Mouse (Mus musculus) midbrain, embryonic 13.5 days (tissue): ENCODE data around the gene Spata32. TPM values are rescaled to one million over a fixed set of nuclear protein-coding genes. Genes with fewer than 3 reads are reported as not detected.
A peak's percentile ranks its signal among the peaks of the same experiment; 100 is the strongest.
"Not testable (repeated sequence)": the region's sequence is repeated elsewhere in the genome, so short reads cannot be mapped to it uniquely, and the experiment has no call there.

Source experiments
- ATAC-seq: fragments of 200-750 bp; cut with Nextera tagmentation; 2 replicates; pipeline ENCODE4 v1.8.0; 2017; ENCODE audit warnings: mild to moderate bottlenecking, moderate TSS enrichment, moderate library complexity
- H3K27ac ChIP-seq: fragments of 300-500 bp; sonication (generic); 2 replicates; pipeline ENCODE4 v1.5.1; 2015; ENCODE audit warnings: inconsistent platforms, mild to moderate bottlenecking, moderate library complexity
- H3K27me3 ChIP-seq: fragments of 300-500 bp; sonication (generic); 2 replicates; pipeline ENCODE4 v1.6.1; 2015; ENCODE audit warnings: mild to moderate bottlenecking, inconsistent platforms
- H3K36me3 ChIP-seq: fragments of 300-500 bp; sonication (generic); 2 replicates; pipeline ENCODE4 v1.6.1; 2015; ENCODE audit warnings: mild to moderate bottlenecking, inconsistent platforms
- H3K4me1 ChIP-seq: fragments of 300-500 bp; sonication (generic); replicated peaks from 2 replicates; pipeline ENCODE4 v1.6.1; 2015; ENCODE audit warnings: inconsistent platforms
- H3K4me2 ChIP-seq: fragments of 300-500 bp; sonication (generic); replicated peaks from 2 replicates; pipeline ENCODE4 v1.6.1; 2015; ENCODE audit warnings: moderate library complexity, mild to moderate bottlenecking, inconsistent platforms
- H3K4me3 ChIP-seq: fragments of 300-500 bp; sonication (generic); replicated peaks from 2 replicates; pipeline ENCODE4 v1.5.1; 2015; ENCODE audit warnings: mild to moderate bottlenecking, inconsistent platforms
- H3K9ac ChIP-seq: fragments of 300-500 bp; sonication (generic); replicated peaks from 2 replicates; pipeline ENCODE4 v1.6.1; 2015; ENCODE audit warnings: mild to moderate bottlenecking, inconsistent platforms
- H3K9me3 ChIP-seq: fragments of 300-500 bp; sonication (generic); 2 replicates; pipeline ENCODE4 v1.6.1; 2016; ENCODE audit warnings: mild to moderate bottlenecking, inconsistent platforms
- WGBS: fragments of 180-500 bp; shearing (Covaris S2); methylation state at CpG from one replicate; pipeline ENCODE4 v1.1.7; 2015; 5-methylcytosine and 5-hydroxymethylcytosine counted together
- polyA plus RNA-seq: library from polyadenylated mRNA; unstranded; fragments of >200 nt; fragmentation: Nextera tagmentation; extraction: Ambion mirVana; gene quantifications from 2 replicates; pipeline ENCODE4 v1.2.1, GENCODE M21; 2015

Gene Spata32
- polyA plus RNA-seq, 1 experiment from 2014 or later = 0.43 TPM

DNA sequence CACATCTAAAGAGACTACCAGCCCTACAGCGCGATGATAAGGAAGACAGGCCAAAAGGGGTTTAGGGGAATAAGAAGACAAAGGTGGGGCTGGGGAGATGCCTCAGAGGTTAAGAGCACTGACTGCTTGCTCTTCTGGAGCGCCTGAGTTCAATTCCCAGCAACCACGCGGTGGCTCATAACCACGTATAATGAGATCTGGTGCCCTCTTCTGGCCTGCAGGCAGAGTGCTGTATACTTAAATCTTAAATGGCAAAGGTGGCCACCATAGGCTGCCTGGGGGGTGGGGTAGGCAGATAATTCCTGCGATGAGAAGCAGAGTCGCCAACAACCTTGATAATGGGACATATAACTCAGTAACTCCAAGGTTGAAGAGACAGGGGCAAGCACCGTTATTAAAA, 19.5 kb upstream of the Spata32 start:
- Histone ChIP-seq H3K4me1 (peaks cover 8% of the 10 kb centered on the region; the same call in 1 of the 2 replicates), H3K9me3 (no peaks in the 10 kb centered on the region), H3K9ac (no peak overlapping the region), H3K4me2 (no peak overlapping the region), H3K4me3 (no peak overlapping the region), H3K27ac (no peak overlapping the region), H3K27me3 (no peaks in the 10 kb centered on the region), H3K36me3 (peaks cover 58% of the 10 kb centered on the region)
- no peak for ATAC-seq
- WGBS = 75% methylated on average over 9 of the region's 9 CpGs

DNA sequence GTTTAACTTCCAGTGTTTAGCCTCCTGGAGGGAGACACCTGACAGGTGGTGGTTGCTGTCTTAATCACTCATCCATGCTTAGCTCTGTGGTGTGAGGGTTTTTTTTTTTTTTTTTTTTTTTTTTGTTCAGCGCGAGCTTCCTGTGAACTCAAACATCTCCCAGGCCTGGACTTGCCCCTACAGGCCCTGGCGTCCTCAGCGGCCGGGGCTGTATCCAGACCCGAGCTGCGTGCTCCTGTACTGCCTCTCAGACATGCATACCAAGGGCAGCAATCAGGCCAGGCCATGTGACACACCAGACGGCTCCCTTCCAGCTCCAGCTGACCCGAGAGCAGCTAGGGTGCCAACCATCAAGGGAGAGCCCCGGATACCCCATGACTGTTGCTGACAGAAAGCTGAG, 18.7 kb upstream of the Spata32 start:
- peaks cover 57% of the 10 kb centered on the region for H3K36me3 ChIP-seq
- 93% methylated on average over 10 of the region's 10 CpGs for WGBS
- H3K9ac ChIP-seq = no peak overlapping the region
- H3K27me3 ChIP-seq = no peaks in the 10 kb centered on the region
- H3K4me1 ChIP-seq = peaks cover 5% of the 10 kb centered on the region; the same call in 1 of the 2 replicates
- H3K4me2 ChIP-seq = no peak overlapping the region
- no peak overlapping the region for H3K4me3 ChIP-seq
- ATAC-seq = no peak
- H3K9me3 ChIP-seq = no peaks in the 10 kb centered on the region
- H3K27ac ChIP-seq = no peak overlapping the region

DNA sequence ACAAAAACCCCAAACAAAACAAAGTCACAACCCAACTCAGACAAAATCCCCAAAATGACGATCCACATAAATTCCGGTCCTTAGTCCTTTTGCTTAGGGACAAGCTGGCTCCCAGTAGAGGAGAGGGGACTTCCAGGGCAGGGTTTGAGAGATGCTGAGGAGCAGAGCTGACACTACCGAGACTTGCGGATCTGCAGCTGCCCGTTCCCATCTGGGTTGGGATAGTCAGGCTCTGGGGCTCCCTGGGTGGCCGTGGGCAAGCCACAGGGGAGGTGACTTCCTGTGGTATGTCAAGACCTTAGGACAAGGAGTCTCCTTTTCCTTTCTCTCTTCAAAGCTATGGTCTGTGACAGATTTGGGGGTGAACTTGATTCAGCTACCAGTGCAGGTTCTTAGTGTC, 18.2 kb upstream of the Spata32 start:
- 0 out of 2 replicates have a peak, but pooled peaks cover under 1% of the 10 kb centered on the region for H3K4me1 ChIP-seq
- WGBS = 85% methylated on average over 6 of the region's 6 CpGs
- H3K27ac ChIP-seq = no peak overlapping the region
- no peak for ATAC-seq
- H3K9me3 ChIP-seq = no peaks in the 10 kb centered on the region
- H3K36me3 ChIP-seq = peaks cover 56% of the 10 kb centered on the region
- H3K27me3 ChIP-seq = no peaks in the 10 kb centered on the region
- no peak overlapping the region for H3K9ac ChIP-seq
- H3K4me2 ChIP-seq = no peak overlapping the region
- no peak overlapping the region for H3K4me3 ChIP-seq

GRCm38 (mm10) chr11:103235702-103236101, 17.5 kb upstream of the Spata32 start:
- H3K4me3 ChIP-seq = no peak overlapping the region
- no peaks in the 10 kb centered on the region for H3K27me3 ChIP-seq
- H3K9ac ChIP-seq = 0 out of 2 replicates have a peak overlapping the region, but pooled peaks have one; percentile 40
- H3K4me1 ChIP-seq = no peaks in the 10 kb centered on the region
- H3K4me2 ChIP-seq = no peak overlapping the region
- no peak overlapping the region for H3K27ac ChIP-seq
- H3K36me3 ChIP-seq = peaks cover 58% of the 10 kb centered on the region
- no peak for ATAC-seq
- WGBS = 80% methylated on average over 11 of the region's 11 CpGs
- H3K9me3 ChIP-seq = no peaks in the 10 kb centered on the region

DNA sequence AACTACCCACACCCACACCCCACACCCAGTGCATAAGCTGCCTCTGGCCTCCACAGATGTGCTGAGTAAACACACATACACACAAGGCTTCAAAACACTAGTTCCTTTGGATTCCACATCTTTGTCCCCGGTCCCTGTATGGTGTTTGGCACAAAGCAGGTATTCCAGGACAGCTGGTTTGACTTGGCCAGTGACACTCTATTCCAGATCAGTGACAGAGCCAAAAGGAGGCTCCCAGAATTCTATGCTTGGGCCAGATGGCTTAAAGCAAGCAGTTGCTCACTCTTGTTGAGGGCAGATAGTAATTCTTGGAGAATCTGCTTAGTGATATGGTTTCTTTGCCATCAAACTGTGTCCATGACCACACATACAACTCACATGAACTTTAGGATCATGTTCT, 16.2 kb upstream of the Spata32 start:
- H3K27me3 ChIP-seq = no peaks in the 10 kb centered on the region
- WGBS = 85% methylated on average over 1 of the region's 1 CpGs
- no peak overlapping the region for H3K4me2 ChIP-seq
- H3K9me3 ChIP-seq = no peaks in the 10 kb centered on the region
- no peak overlapping the region for H3K4me3 ChIP-seq
- H3K4me1 ChIP-seq = no peaks in the 10 kb centered on the region
- H3K36me3 ChIP-seq = peaks cover 59% of the 10 kb centered on the region
- H3K9ac ChIP-seq = no peak overlapping the region
- no peak for ATAC-seq
- no peak overlapping the region for H3K27ac ChIP-seq

- no peaks in the 10 kb centered on the region for H3K9me3 ChIP-seq
- H3K4me2 ChIP-seq = no peak overlapping the region
- no peak overlapping the region for H3K4me3 ChIP-seq
- H3K27ac ChIP-seq = no peak overlapping the region
- H3K36me3 ChIP-seq = peaks cover 55% of the 10 kb centered on the region
- H3K4me1 ChIP-seq = no peaks in the 10 kb centered on the region
- no peak for ATAC-seq
- no peaks in the 10 kb centered on the region for H3K27me3 ChIP-seq
- 32% methylated on average over 7 of the region's 7 CpGs for WGBS
- H3K9ac ChIP-seq = no peak overlapping the region
These were observed 14.7 kb upstream of the Spata32 start for GRCm38 (mm10) chr11:103232966-103233365.

DNA sequence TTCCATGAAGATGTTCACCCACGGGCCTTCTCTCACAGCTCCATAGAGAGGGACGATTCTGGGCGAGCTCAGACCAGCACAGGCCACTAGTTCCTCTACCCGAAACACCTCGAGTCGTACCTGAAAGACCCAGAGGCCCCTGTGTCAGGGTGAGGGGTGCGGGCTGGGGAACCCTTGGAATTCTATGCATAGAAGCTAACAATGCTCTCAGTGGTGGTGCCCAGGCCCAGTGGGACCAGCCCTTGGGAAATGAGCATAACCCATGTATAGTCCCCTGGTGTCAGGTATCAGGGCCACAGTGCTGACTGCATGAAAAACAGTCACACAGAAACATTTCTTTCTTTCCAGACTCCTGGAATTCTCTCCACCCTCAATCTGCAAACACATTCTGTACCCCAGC, 13.1 kb upstream of the Spata32 start:
- no peak overlapping the region for H3K27ac ChIP-seq
- peaks cover 53% of the 10 kb centered on the region for H3K36me3 ChIP-seq
- no peak overlapping the region for H3K4me3 ChIP-seq
- H3K4me2 ChIP-seq = no peak overlapping the region
- no peaks in the 10 kb centered on the region for H3K4me1 ChIP-seq
- ATAC-seq = no peak
- no peaks in the 10 kb centered on the region for H3K9me3 ChIP-seq
- 99% methylated on average over 7 of the region's 7 CpGs for WGBS
- no peak overlapping the region for H3K9ac ChIP-seq
- no peaks in the 10 kb centered on the region for H3K27me3 ChIP-seq

- Histone ChIP-seq H3K9ac (no peak overlapping the region), H3K36me3 (peaks cover 54% of the 10 kb centered on the region), H3K9me3 (no peaks in the 10 kb centered on the region), H3K4me1 (no peaks in the 10 kb centered on the region), H3K27me3 (no peaks in the 10 kb centered on the region), H3K27ac (no peak overlapping the region), H3K4me2 (no peak overlapping the region), H3K4me3 (no peak overlapping the region)
- ATAC-seq = no peak
- WGBS = 86% methylated on average over 19 of the region's 19 CpGs
These were observed 12.4 kb upstream of the Spata32 start for GRCm38 (mm10) chr11:103230626-103231025.

- H3K4me2 ChIP-seq = no peak overlapping the region
- no peaks in the 10 kb centered on the region for H3K4me1 ChIP-seq
- H3K9me3 ChIP-seq = no peaks in the 10 kb centered on the region
- no peaks in the 10 kb centered on the region for H3K27me3 ChIP-seq
- no peak overlapping the region for H3K4me3 ChIP-seq
- no peak overlapping the region for H3K9ac ChIP-seq
- no peak for ATAC-seq
- H3K27ac ChIP-seq = no peak overlapping the region
- peaks cover 62% of the 10 kb centered on the region for H3K36me3 ChIP-seq
- 97% methylated on average over 2 of the region's 2 CpGs for WGBS
These were observed 11.4 kb upstream of the Spata32 start for GRCm38 (mm10) chr11:103229608-103230007.

- Histone ChIP-seq H3K4me2 (no peak overlapping the region), H3K4me1 (no peaks in the 10 kb centered on the region), H3K27ac (no peak overlapping the region), H3K36me3 (peaks cover 85% of the 10 kb centered on the region), H3K9ac (no peak overlapping the region), H3K27me3 (peaks cover 7% of the 10 kb centered on the region), H3K4me3 (no peak overlapping the region), H3K9me3 (no peaks in the 10 kb centered on the region)
- ATAC-seq = no peak
- 67% methylated on average over 18 of the region's 18 CpGs for WGBS
These were observed 5.8 kb upstream of the Spata32 start for GRCm38 (mm10) chr11:103223951-103224456.

GRCm38 (mm10) chr11:103223444-103223843, 5.2 kb upstream of the Spata32 start:
- no peak for ATAC-seq
- no peaks in the 10 kb centered on the region for H3K9me3 ChIP-seq
- H3K4me1 ChIP-seq = peaks cover 2% of the 10 kb centered on the region
- H3K27me3 ChIP-seq = peaks cover 8% of the 10 kb centered on the region
- peaks cover 80% of the 10 kb centered on the region for H3K36me3 ChIP-seq
- no peak overlapping the region for H3K4me3 ChIP-seq
- no peak overlapping the region for H3K4me2 ChIP-seq
- WGBS = 92% methylated on average over 10 of the region's 10 CpGs
- no peak overlapping the region for H3K27ac ChIP-seq
- no peak overlapping the region for H3K9ac ChIP-seq

- not testable (repeated sequence) for H3K4me1 ChIP-seq, H3K9ac ChIP-seq, H3K4me2 ChIP-seq, H3K9me3 ChIP-seq, H3K27me3 ChIP-seq, ATAC-seq, H3K4me3 ChIP-seq, H3K27ac ChIP-seq
- peaks cover 78% of the 10 kb centered on the region for H3K36me3 ChIP-seq
- 87% methylated on average over 4 of the region's 4 CpGs for WGBS
These were observed 4.5 kb upstream of the Spata32 start for GRCm38 (mm10) chr11:103222718-103223117.

- ATAC-seq = no peak
- H3K9ac ChIP-seq = 0 out of 2 replicates have a peak overlapping the region, but pooled peaks have one; percentile 1
These were observed 3.2 kb upstream of the Spata32 start for GRCm38 (mm10) chr11:103221437-103221836.

More at GRCm38 (mm10) chr11:103221437-103221836, 3.2 kb upstream of the Spata32 start:
- Histone ChIP-seq H3K4me2 (no peak overlapping the region), H3K36me3 (peaks cover 65% of the 10 kb centered on the region), H3K27me3 (peaks cover 13% of the 10 kb centered on the region), H3K4me1 (peaks cover 6% of the 10 kb centered on the region), H3K9me3 (no peaks in the 10 kb centered on the region), H3K27ac (no peak overlapping the region), H3K4me3 (no peak overlapping the region)
- 95% methylated on average over 6 of the region's 6 CpGs for WGBS
